Mouse (Mus musculus) CH12.LX (cell line): ENCODE measurements at regions not wholly inside any gene's neighbourhood (a gene's known extent, or its start where the extent isn't known, plus 50 kb on each side); places are given as distances from the start of the nearest gene placed in this dataset.

Source experiments
- DNase-seq: peaks from one replicate; pipeline ENCODE4 v3.0.0-alpha.2; 2013; ENCODE audit errors: extremely low read depth
- H3K27ac ChIP-seq: 2 replicates; pipeline ENCODE4 v1.5.1; 2012; ENCODE audit warnings: low read depth, mild to moderate bottlenecking, control low read depth, moderate library complexity; ENCODE audit not compliant: insufficient read depth
- H3K27me3 ChIP-seq: replicated peaks from 2 replicates; pipeline ENCODE3; 2012; ENCODE audit warnings: inconsistent platforms
- H3K36me3 ChIP-seq, 2 experiments: replicated peaks in 1 of 2; 2 replicates each; pipeline versions ENCODE3 to v1.6.1; 2012; ENCODE audit warnings: inconsistent platforms in 1 of 2, low read length in 1 of 2, mild to moderate bottlenecking in 1 of 2, mixed read lengths in 1 of 2, moderate library complexity in 1 of 2; ENCODE audit not compliant: control insufficient read depth in 1 of 2, insufficient read depth in 1 of 2
- H3K4me1 ChIP-seq, 2 experiments: 2 replicates each; pipeline ENCODE4 v1.6.1; 2012; ENCODE audit warnings: inconsistent platforms in 1 of 2, moderate library complexity in 1 of 2; ENCODE audit not compliant: insufficient read depth in 2 of 2, control insufficient read depth in 1 of 2
- H3K4me2 ChIP-seq: 2 replicates; pipeline ENCODE4 v1.6.1; 2012; ENCODE audit warnings: low read depth, mild to moderate bottlenecking, control low read depth; ENCODE audit not compliant: poor library complexity, insufficient read depth, severe bottlenecking
- H3K4me3 ChIP-seq, 3 experiments: fragments of 150-350 bp in 1 of 3; sonication (generic) in 1 of 3; replicated peaks in 1 of 3; 2 replicates each; pipeline versions ENCODE3 to v1.5.1; 2011 to 2012; ENCODE audit warnings: low read depth in 2 of 3, low read length in 2 of 3, mild to moderate bottlenecking in 2 of 3, moderate library complexity in 2 of 3, control low read depth in 1 of 3, improper control_type of control experiment in 1 of 3, inconsistent platforms in 1 of 3, mixed read lengths in 1 of 3; ENCODE audit not compliant: poor library complexity in 1 of 3
- H3K79me2 ChIP-seq: replicated peaks from 2 replicates; pipeline ENCODE4 v1.6.1; 2012; ENCODE audit warnings: mild to moderate bottlenecking, moderate library complexity; ENCODE audit not compliant: control insufficient read depth, poor library complexity, insufficient read depth, severe bottlenecking; ENCODE audit errors: extremely low read depth
- H3K9ac ChIP-seq: 2 replicates; pipeline ENCODE4 v1.6.1; 2012; ENCODE audit warnings: low read depth, mild to moderate bottlenecking, control low read depth, moderate library complexity; ENCODE audit not compliant: insufficient read depth
- H3K9me3 ChIP-seq: replicated peaks from 2 replicates; pipeline ENCODE3; 2012; ENCODE audit warnings: low read length, inconsistent platforms, mixed read lengths
- BHLHE40 ChIP-seq: IDR thresholded peaks from 2 replicates; pipeline ENCODE4 v1.6.1; 2011; ENCODE audit warnings: mild to moderate bottlenecking, low read depth, low read length, improper control_type of control experiment
- CHD1 ChIP-seq: IDR thresholded peaks from 2 replicates; pipeline ENCODE4 v1.6.1; 2012; ENCODE audit warnings: low read depth, low read length, improper control_type of control experiment, inconsistent platforms
- CTCF ChIP-seq, 2 experiments: IDR thresholded peaks in 1 of 2; conservative IDR thresholded peaks in 1 of 2; 2 replicates each; pipeline ENCODE4 v1.5.1; 2011 to 2012; ENCODE audit warnings: low read depth in 2 of 2, low read length in 2 of 2, improper control_type of control experiment in 1 of 2, inconsistent platforms in 1 of 2, mild to moderate bottlenecking in 1 of 2, moderate library complexity in 1 of 2
- ELF1 ChIP-seq: IDR thresholded peaks from 2 replicates; pipeline ENCODE4 v1.6.1; 2014; ENCODE audit warnings: low read depth, mild to moderate bottlenecking, inconsistent platforms, low read length, improper control_type of control experiment
- GABPA ChIP-seq: IDR thresholded peaks from 2 replicates; pipeline ENCODE4 v1.6.1; 2012; ENCODE audit warnings: low read depth, low read length, improper control_type of control experiment, inconsistent platforms; ENCODE audit not compliant: insufficient replicate concordance
- HCFC1 ChIP-seq: IDR thresholded peaks from 2 replicates; pipeline ENCODE4 v1.6.1; 2012; ENCODE audit warnings: low read depth, mild to moderate bottlenecking, inconsistent platforms, low read length, improper control_type of control experiment
- JUN ChIP-seq: IDR thresholded peaks from 2 replicates; pipeline ENCODE4 v1.6.1; 2011; ENCODE audit warnings: low read depth, mild to moderate bottlenecking, low read length, improper control_type of control experiment, moderate library complexity; ENCODE audit not compliant: insufficient read depth
- JUND ChIP-seq: conservative IDR thresholded peaks from 2 replicates; pipeline ENCODE4 v1.6.1; 2011; ENCODE audit warnings: low read depth, low read length, improper control_type of control experiment
- KAT2A ChIP-seq: IDR thresholded peaks from 2 replicates; pipeline ENCODE4 v1.6.1; 2012; ENCODE audit warnings: low read length, improper control_type of control experiment, inconsistent platforms; ENCODE audit not compliant: insufficient replicate concordance
- MAFK ChIP-seq: IDR thresholded peaks from 2 replicates; pipeline ENCODE4 v1.6.1; 2011; ENCODE audit warnings: low read length, improper control_type of control experiment; ENCODE audit not compliant: insufficient replicate concordance
- MAX ChIP-seq: IDR thresholded peaks from 2 replicates; pipeline ENCODE4 v1.6.1; 2011; ENCODE audit warnings: low read length, improper control_type of control experiment
- MAZ ChIP-seq: IDR thresholded peaks from 2 replicates; pipeline ENCODE4 v1.6.1; 2012; ENCODE audit warnings: low read depth, mild to moderate bottlenecking, inconsistent platforms, low read length, improper control_type of control experiment, moderate library complexity
- MYC ChIP-seq: IDR thresholded peaks from 2 replicates; pipeline ENCODE4 v1.6.1; 2011; ENCODE audit warnings: low read depth, mild to moderate bottlenecking, improper control_type of control experiment, low read length
- NELFE ChIP-seq: IDR thresholded peaks from 2 replicates; pipeline ENCODE4 v1.6.1; 2011; ENCODE audit warnings: low read depth, low read length, improper control_type of control experiment
- NRF1 ChIP-seq: IDR thresholded peaks from 2 replicates; pipeline ENCODE4 v1.6.1; 2014; ENCODE audit warnings: low read depth, mild to moderate bottlenecking, inconsistent platforms, low read length, improper control_type of control experiment, moderate library complexity
- PAX5 ChIP-seq: IDR thresholded peaks from 2 replicates; pipeline ENCODE4 v1.6.1; 2012; ENCODE audit warnings: low read length, inconsistent platforms, mixed read lengths
- POLR2AphosphoS2 ChIP-seq: IDR thresholded peaks from 2 replicates; pipeline ENCODE4 v1.6.1; 2011; ENCODE audit warnings: low read depth, low read length, improper control_type of control experiment
- RAD21 ChIP-seq: IDR thresholded peaks from 2 replicates; pipeline ENCODE4 v1.6.1; 2011; ENCODE audit warnings: low read depth, mild to moderate bottlenecking, low read length, improper control_type of control experiment, moderate library complexity
- SIN3A ChIP-seq: IDR thresholded peaks from 2 replicates; pipeline ENCODE4 v1.6.1; 2012; ENCODE audit warnings: low read length, improper control_type of control experiment, inconsistent platforms
- SMC3 ChIP-seq: IDR thresholded peaks from 2 replicates; pipeline ENCODE4 v1.6.1; 2011; ENCODE audit warnings: low read depth, low read length, improper control_type of control experiment
- TBP ChIP-seq: conservative IDR thresholded peaks from 2 replicates; pipeline ENCODE4 v1.6.1; 2011; ENCODE audit warnings: low read depth, low read length, improper control_type of control experiment
- UBTF ChIP-seq: IDR thresholded peaks from 2 replicates; pipeline ENCODE4 v1.6.1; 2012; ENCODE audit warnings: low read depth, mild to moderate bottlenecking, inconsistent platforms, low read length, improper control_type of control experiment, moderate library complexity
- USF2 ChIP-seq: conservative IDR thresholded peaks from 2 replicates; pipeline ENCODE4 v1.6.1; 2011; ENCODE audit warnings: low read depth, low read length, improper control_type of control experiment
- ZKSCAN1 ChIP-seq: IDR thresholded peaks from 2 replicates; pipeline ENCODE4 v1.6.1; 2012; ENCODE audit warnings: low read depth, inconsistent platforms, low read length, improper control_type of control experiment, borderline replicate concordance
- ZMIZ1 ChIP-seq: IDR thresholded peaks from 2 replicates; pipeline ENCODE4 v1.6.1; 2012; ENCODE audit warnings: low read depth, mild to moderate bottlenecking, inconsistent platforms, low read length, improper control_type of control experiment
- ZNF384 ChIP-seq: IDR thresholded peaks from 2 replicates; pipeline ENCODE4 v1.6.1; 2012; ENCODE audit warnings: low read depth, low read length, improper control_type of control experiment, inconsistent platforms
- dilution Hi-C: fragments of 300-500 bp; cut with MboI; formaldehyde crosslinking; loops from 2 replicates; pipeline ENCODE4 v1.14.3; 2020; ENCODE audit warnings: low sequenced_read_pairs; ENCODE audit not compliant: extremely low pct_unique_long_range_greater_than_20kb, extremely low pct_ligation_motif_present
- in situ Hi-C: fragments of 300-500 bp; cut with MboI; formaldehyde crosslinking; loops from 3 replicates; pipeline ENCODE4 v1.14.3; 2019; ENCODE audit warnings: low sequenced_read_pairs, low pct_ligation_motif_present, low pct_unique_long_range_greater_than_20kb, mixed read lengths

GRCm38 (mm10) chr14:74327291-74327690, 313.3 kb upstream of the Htr2a start:
- no peak for DNase-seq
- Histone ChIP-seq H3K36me3 (no peaks in the 10 kb centered on the region), H3K4me2 (no peak overlapping the region)
- TF ChIP-seq USF2 (no peak), CTCF (conservative IDR thresholded peaks at IDR 0.05 in 1 of 2, IDR thresholded peaks at IDR 0.05 in 1 of 2; ENCODE audit: low read depth in 2 of 2, low read length in 2 of 2) (no peak), ZNF384 (no peak), NELFE (no peak), GABPA (no peak), MAFK (no peak), BHLHE40 (no peak), POLR2AphosphoS2 (no peak), SMC3 (no peak), ELF1 (no peak), UBTF (no peak)
- TF ChIP-seq, all 38 proteins: peak for 0
- no peaks in the 10 kb centered on the region for H3K27me3 ChIP-seq
- no peak overlapping the region for H3K4me3 ChIP-seq
- H3K9ac ChIP-seq: no peak overlapping the region
- in situ Hi-C loops: no loop called here
- no peak overlapping the region for H3K27ac ChIP-seq
- H3K4me1 ChIP-seq: peaks cover 0 to 8% of the 10 kb centered on the region in 2 experiments; a peak in 1 of 4 replicates
- dilution Hi-C loops: no loop called here
- H3K79me2 ChIP-seq: no peaks in the 10 kb centered on the region
- no peaks in the 10 kb centered on the region for H3K9me3 ChIP-seq

- no peak overlapping the region for H3K9ac ChIP-seq
These were observed 289.9 kb upstream of the Htr2a start for GRCm38 (mm10) chr14:74350751-74351150.

GRCm38 (mm10) chr14:74352286-74352685, 288.4 kb upstream of the Htr2a start:
- peak; percentile 18 for DNase-seq
- Histone ChIP-seq H3K36me3 (no peaks in the 10 kb centered on the region), H3K27ac (no peak overlapping the region), H3K9ac (no peak overlapping the region), H3K79me2 (no peaks in the 10 kb centered on the region), H3K4me1 (no peaks in the 10 kb centered on the region), H3K27me3 (no peaks in the 10 kb centered on the region), H3K9me3 (no peaks in the 10 kb centered on the region), H3K4me3 (no peak overlapping the region), H3K4me2 (no peak overlapping the region)
- dilution Hi-C loops (no loop called here), in situ Hi-C loops (no loop called here)
- TF ChIP-seq MYC (no peak), NRF1 (no peak), KAT2A (no peak), MAZ (no peak), JUND (no peak), NELFE (no peak), SMC3 (peak; percentile 69), RAD21 (peak; percentile 40), PAX5 (no peak), ZMIZ1 (no peak), MAX (no peak), CTCF (conservative IDR thresholded peaks at IDR 0.05 in 1 of 2, IDR thresholded peaks at IDR 0.05 in 1 of 2; ENCODE audit: low read depth in 2 of 2, low read length in 2 of 2) (peak in 1 of 2 experiments; percentile 58; a peak in 3 of 4 replicates), SIN3A (no peak)

More at GRCm38 (mm10) chr14:74350751-74351150, 289.9 kb upstream of the Htr2a start:
- Histone ChIP-seq H3K27ac (no peak overlapping the region), H3K4me2 (no peak overlapping the region), H3K9me3 (no peaks in the 10 kb centered on the region), H3K79me2 (no peaks in the 10 kb centered on the region), H3K36me3 (no peaks in the 10 kb centered on the region), H3K4me3 (no peak overlapping the region), H3K4me1 (no peaks in the 10 kb centered on the region), H3K27me3 (no peaks in the 10 kb centered on the region)
- dilution Hi-C loops: no loop called here
- TF ChIP-seq USF2: no peak
- no peak for TF ChIP-seq NELFE
- no peak for TF ChIP-seq HCFC1
- TF ChIP-seq JUND: no peak
- TF ChIP-seq TBP: no peak
- TF ChIP-seq CHD1: no peak
- no peak for TF ChIP-seq BHLHE40
- TF ChIP-seq KAT2A: no peak
- no peak for TF ChIP-seq PAX5
- TF ChIP-seq JUN: no peak
- no peak for TF ChIP-seq ZKSCAN1
- DNase-seq: no peak
- in situ Hi-C loops: no loop called here
